30 mouse cellular contexts compared by ENCODE assay signal in the genomic region with DNA sequence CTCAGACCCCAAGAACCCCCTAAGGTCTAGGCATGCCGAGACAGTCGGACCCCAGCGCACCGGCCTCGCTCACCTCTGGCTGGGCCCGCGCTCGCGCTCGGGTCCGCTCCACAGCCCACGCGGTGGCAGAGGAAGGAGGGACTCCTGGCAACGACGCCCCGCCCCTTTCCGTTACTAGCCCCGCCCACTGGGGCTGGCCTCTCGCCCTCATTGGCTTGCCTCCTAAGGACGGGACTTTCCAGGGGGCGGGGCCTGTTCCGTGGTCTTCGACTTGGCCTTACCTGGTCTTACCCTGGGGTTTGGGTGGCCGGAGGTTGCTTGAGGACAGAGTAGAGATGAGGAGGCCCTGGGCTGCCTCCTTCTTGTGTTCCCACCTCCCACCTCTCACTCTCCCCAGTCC. TPM values are rescaled to one million over a fixed set of nuclear protein-coding genes. Genes with fewer than 3 reads are reported as not detected.
DNase-seq lines count a peak whose midpoint lies in the region; ATAC-seq and TF ChIP-seq lines count a peak whose summit lies in the region.
"Had no signal": no experiment of that assay in that cellular context is flagged by ENCODE, and none has a peak within 500 bp of the region (broad histone marks: within the 10 kb centered on the region; RNA-seq: fewer than 3 reads in every experiment).

A gene (minus strand): TSS at position 386 of the 400 bp plus-strand sequence.

- H3K4me1 ChIP-seq in heart, embryonic 10.5 days: peaks cover 4% of the 10 kb centered on the region; the same call in 1 of the 2 replicates
- no peaks in the 10 kb centered on the region for H3K4me1 ChIP-seq in heart, adult 2 months (ENCODE audit: control insufficient read depth, insufficient read depth, low read length)
- no peaks in the 10 kb centered on the region for H3K4me1 ChIP-seq in kidney, postnatal 0 days (replicated peaks; ENCODE audit: insufficient read depth, low read length)
- no peaks in the 10 kb centered on the region for H3K4me1 ChIP-seq in kidney, embryonic 16.5 days (ENCODE audit: insufficient read depth, low read length)
- peaks cover 8% of the 10 kb centered on the region for H3K4me1 ChIP-seq in testis, adult 2 months (ENCODE audit: control insufficient read depth, insufficient read depth, low read length)
- no peaks in the 10 kb centered on the region for H3K4me1 ChIP-seq in forebrain, embryonic 12.5 days
- H3K4me1 ChIP-seq: forebrain, embryonic 15.5 days; megakaryocyte, embryonic 14.5 days; neural tube, embryonic 15.5 days had no signal

- no peaks in the 10 kb centered on the region for H3K36me3 ChIP-seq in heart, embryonic 10.5 days
- no peaks in the 10 kb centered on the region for H3K36me3 ChIP-seq in heart, adult 2 months (ENCODE audit: control insufficient read depth, insufficient read depth, low read length)
- no peaks in the 10 kb centered on the region for H3K36me3 ChIP-seq in kidney, postnatal 0 days (ENCODE audit: insufficient read depth, low read length)
- H3K36me3 ChIP-seq in kidney, embryonic 16.5 days (ENCODE audit: insufficient read depth, low read length): no peaks in the 10 kb centered on the region
- no peaks in the 10 kb centered on the region for H3K36me3 ChIP-seq in testis, adult 2 months (ENCODE audit: control insufficient read depth, insufficient read depth, low read length)
- H3K36me3 ChIP-seq in forebrain, embryonic 12.5 days (replicated peaks): no peaks in the 10 kb centered on the region
- H3K36me3 ChIP-seq: forebrain, embryonic 15.5 days; neural tube, embryonic 15.5 days had no signal

- no peaks in the 10 kb centered on the region for H3K27me3 ChIP-seq in heart, embryonic 10.5 days (ENCODE audit: insufficient read depth, poor library complexity, severe bottlenecking)
- H3K27me3 ChIP-seq in heart, adult 2 months (ENCODE audit: control insufficient read depth, insufficient read depth, low read length): no peaks in the 10 kb centered on the region
- H3K27me3 ChIP-seq in kidney, postnatal 0 days (ENCODE audit: insufficient read depth, low read length): no peaks in the 10 kb centered on the region
- H3K27me3 ChIP-seq in kidney, embryonic 16.5 days (ENCODE audit: insufficient read depth, low read length): no peaks in the 10 kb centered on the region
- no peaks in the 10 kb centered on the region for H3K27me3 ChIP-seq in testis, adult 2 months (ENCODE audit: control insufficient read depth, insufficient read depth, low read length)
- H3K27me3 ChIP-seq in forebrain, embryonic 12.5 days: no peaks in the 10 kb centered on the region
- H3K27me3 ChIP-seq: forebrain, embryonic 15.5 days; megakaryocyte, embryonic 14.5 days; neural tube, embryonic 15.5 days had no signal

- 80% methylated on average over 24 of the region's 24 CpGs for WGBS in heart, embryonic 10.5 days
- WGBS in heart, adult 2 months: 77% methylated on average over 24 of the region's 24 CpGs
- 88% methylated on average over 23 of the region's 24 CpGs for WGBS in kidney, postnatal 0 days
- 88% methylated on average over 18 of the region's 24 CpGs for WGBS in kidney, embryonic 16.5 days
- WGBS in forebrain, embryonic 12.5 days: 88% methylated on average over 24 of the region's 24 CpGs

- no peak within 1 kb of the TSS for H3K9ac ChIP-seq in heart, adult 2 months (ENCODE audit: low read depth, low read length)
- H3K9ac ChIP-seq in kidney, postnatal 0 days (ENCODE audit: low read depth, low read length): no peak within 1 kb of the TSS
- no peak within 1 kb of the TSS for H3K9ac ChIP-seq in kidney, embryonic 16.5 days (replicated peaks; ENCODE audit: low read length)
- no peak within 1 kb of the TSS for H3K9ac ChIP-seq in forebrain, embryonic 12.5 days
- H3K9ac ChIP-seq: forebrain, embryonic 15.5 days; neural tube, embryonic 15.5 days had no signal

- H3K4me3 ChIP-seq in heart, embryonic 10.5 days: no peak within 1 kb of the TSS
- H3K4me3 ChIP-seq in heart, adult 2 months: no peak within 1 kb of the TSS
- no peak within 1 kb of the TSS for H3K4me3 ChIP-seq in kidney, postnatal 0 days (replicated peaks; ENCODE audit: low read depth, low read length)
- H3K4me3 ChIP-seq in kidney, embryonic 16.5 days (ENCODE audit: low read length): no peak within 1 kb of the TSS
- H3K4me3 ChIP-seq in testis, adult 2 months (ENCODE audit: control insufficient read depth, low read depth, low read length): peak within 1 kb of the TSS; percentile 93
- no peak within 1 kb of the TSS for H3K4me3 ChIP-seq in forebrain, embryonic 12.5 days (replicated peaks)
- H3K4me3 ChIP-seq: forebrain, embryonic 15.5 days; megakaryocyte, embryonic 14.5 days; neural tube, embryonic 15.5 days had no signal

- H3K79me2 ChIP-seq in heart, adult 2 months (replicated peaks; ENCODE audit: control insufficient read depth, insufficient read depth, low read length): no peaks in the 10 kb centered on the region

- H3K9me3 ChIP-seq in heart, embryonic 10.5 days: 0 out of 2 replicates have a peak, but pooled peaks cover 8% of the 10 kb centered on the region
- no peaks in the 10 kb centered on the region for H3K9me3 ChIP-seq in kidney, postnatal 0 days (replicated peaks; ENCODE audit: low read length)
- peaks cover 16% of the 10 kb centered on the region for H3K9me3 ChIP-seq in kidney, embryonic 16.5 days (ENCODE audit: low read length)
- peaks cover 11% of the 10 kb centered on the region for H3K9me3 ChIP-seq in forebrain, embryonic 12.5 days
- H3K9me3 ChIP-seq: forebrain, embryonic 15.5 days had no signal

- intact Hi-C loops in heart, adult 2 months (cut with DNase I): no loop called here

- TF ChIP-seq EP300 in heart, adult 2 months (IDR thresholded peaks at IDR 0.05; ENCODE audit: insufficient read depth, low read depth, low read length): no peak

- no peak for TF ChIP-seq CTCF in heart, adult 2 months (IDR thresholded peaks at IDR 0.05)
- TF ChIP-seq CTCF in kidney, postnatal 0 days (IDR thresholded peaks at IDR 0.05; ENCODE audit: low read depth): no peak
- TF ChIP-seq CTCF in testis, adult 2 months (IDR thresholded peaks at IDR 0.05; ENCODE audit: control insufficient read depth, insufficient read depth, insufficient replicate concordance, low read depth, low read length): no peak

- H3K4me2 ChIP-seq in kidney, postnatal 0 days (ENCODE audit: low read length): no peak within 1 kb of the TSS
- H3K4me2 ChIP-seq in kidney, embryonic 16.5 days (replicated peaks; ENCODE audit: low read depth, low read length): no peak within 1 kb of the TSS
- H3K4me2 ChIP-seq in forebrain, embryonic 12.5 days: no peak within 1 kb of the TSS
- H3K4me2 ChIP-seq: forebrain, embryonic 15.5 days; neural tube, embryonic 15.5 days had no signal

- ATAC-seq in kidney, postnatal 0 days (replicated peaks; ENCODE audit: low FRiP score, low read depth): 0 out of 2 replicates have a peak, but pooled peaks have one; percentile 21
- ATAC-seq in kidney, embryonic 16.5 days (ENCODE audit: low FRiP score, low TSS enrichment): no peak
- ATAC-seq in forebrain, embryonic 12.5 days (ENCODE audit: low FRiP score): no peak
- ATAC-seq: CD4-positive, CD25-positive, alpha-beta regulatory T cell, adult 4 months; forebrain, embryonic 15.5 days; hindbrain, postnatal 0 days; midbrain, embryonic 16.5 days had no signal

- no peak within 1 kb of the TSS for H3K27ac ChIP-seq in heart, embryonic 10.5 days
- H3K27ac ChIP-seq in heart, adult 2 months: no peak within 1 kb of the TSS
- H3K27ac ChIP-seq in kidney, postnatal 0 days: no peak within 1 kb of the TSS
- no peak within 1 kb of the TSS for H3K27ac ChIP-seq in kidney, embryonic 16.5 days (ENCODE audit: low read length)
- peak within 1 kb of the TSS; percentile 96 for H3K27ac ChIP-seq in testis, adult 2 months (ENCODE audit: control insufficient read depth, insufficient read depth, low read depth, low read length)
- no peak within 1 kb of the TSS for H3K27ac ChIP-seq in forebrain, embryonic 12.5 days
- H3K27ac ChIP-seq: forebrain, embryonic 15.5 days; hindbrain, postnatal 0 days; neural tube, embryonic 15.5 days had no signal

- peak; percentile 69 for DNase-seq in heart, embryonic 10.5 days (ENCODE audit: low spot score)
- no peak for DNase-seq in heart, adult 2 months
- DNase-seq in kidney, postnatal 0 days (ENCODE audit: low spot score): no peak
- peak; percentile 86 for DNase-seq in R1 (ENCODE audit: low read depth, low spot score)
- DNase-seq in spleen, postnatal 10 days (ENCODE audit: low spot score in 2 of 2): no peak
- DNase-seq: adrenal gland, postnatal 10 days; cerebellum, adult 9-10 months; gastrocnemius, postnatal 36 days; kidney, adult 18-20 months; lung, adult 18-20 months; lung, postnatal 14 days; right cerebral cortex, postnatal 25 days; thymus, postnatal 25 days had no signal

- no peak for TF ChIP-seq POLR2A in heart, adult 2 months (IDR thresholded peaks at IDR 0.05; ENCODE audit: insufficient read depth, low read depth, low read length)
- TF ChIP-seq POLR2A in testis, adult 2 months (IDR thresholded peaks at IDR 0.05; ENCODE audit: control insufficient read depth, low read depth, low read length): peak; percentile 78

RNA-seq across cellular contexts. Expression of the gene that starts here (rescaled TPM):
- polyA plus RNA-seq in heart, embryonic 10.5 days (2016; fragmentation: Nextera tagmentation; extraction: Ambion mirVana): not detected in 2 replicates
- total RNA-seq in heart, adult 2 months (2021): not detected
- polyA plus RNA-seq in heart, adult 2 months (2012; rRNA removed): not detected in 2 replicates
- not detected in 2 replicates for polyA plus RNA-seq in kidney, postnatal 0 days (2015; fragmentation: Nextera tagmentation; extraction: Ambion mirVana)
- not detected in 2 replicates for polyA plus RNA-seq in kidney, embryonic 16.5 days (2015; fragmentation: Nextera tagmentation; extraction: Ambion mirVana)
- 218 and 247 TPM in 2 replicates for polyA plus RNA-seq in testis, adult 2 months (2012; rRNA removed)
- not detected in 2 replicates for polyA plus RNA-seq in forebrain, embryonic 12.5 days (2016; fragmentation: Nextera tagmentation; extraction: Ambion mirVana)
- total RNA-seq: adrenal gland, postnatal 10 days; common myeloid progenitor, adult 5-6 weeks; gastrocnemius, postnatal 36 days; hematopoietic stem cell, adult 5-6 weeks; hindbrain, postnatal 0 days; layer of hippocampus, postnatal 14 days had no signal
- polyA plus RNA-seq: CD4-positive, CD25-positive, alpha-beta regulatory T cell, adult 4 months; embryonic facial prominence, embryonic 11.5 days; forebrain, embryonic 15.5 days; heart, embryonic 16.5 days; hindbrain, postnatal 0 days; limb, embryonic 14.5 days; midbrain, embryonic 16.5 days; neural tube, embryonic 15.5 days; spleen, adult 2 months; stomach, embryonic 16.5 days had no signal

Comparison
In these comparisons a context has a peak if more than half of its experiments do, and no peak if none do; other contexts are left out.
1. RNA of the gene that starts here (polyA plus RNA-seq): 218 to 247 TPM in testis, adult 2 months; not detected in heart, embryonic 10.5 days, not detected in heart, adult 2 months, not detected in kidney, postnatal 0 days, not detected in kidney, embryonic 16.5 days and not detected in forebrain, embryonic 12.5 days; every median in the first group is over 100 times any median in the second.
2. Peak in DNase-seq in heart, embryonic 10.5 days; RNA of the gene not detected or under 1 TPM.
3. Peak in ATAC-seq in kidney, postnatal 0 days; RNA of the gene not detected or under 1 TPM.